Mouse (Mus musculus) left cerebral cortex, postnatal 14 days (tissue): ENCODE measurements at regions not wholly inside any gene's neighbourhood (a gene's known extent, or its start where the extent isn't known, plus 50 kb on each side); places are given as distances from the start of the nearest gene placed in this dataset.

Source experiments
- DNase-seq, 2 experiments: peaks; one replicate each; pipeline ENCODE4 v3.0.0; 2021 to 2022; ENCODE audit warnings: low spot score in 2 of 2, mixed read lengths in 1 of 2
- intact Hi-C: fragments of 180-260 bp; cut with DNase I; formaldehyde crosslinking; loops from one replicate; pipeline ENCODE4 v1.15.1; 2025

GRCm38 (mm10) chr8:103950460-103950859 is 151.0 kb upstream of the Cdh5 start:
- intact Hi-C loops: no loop called here
- DNase-seq: peak; percentile 16 to 37

DNA sequence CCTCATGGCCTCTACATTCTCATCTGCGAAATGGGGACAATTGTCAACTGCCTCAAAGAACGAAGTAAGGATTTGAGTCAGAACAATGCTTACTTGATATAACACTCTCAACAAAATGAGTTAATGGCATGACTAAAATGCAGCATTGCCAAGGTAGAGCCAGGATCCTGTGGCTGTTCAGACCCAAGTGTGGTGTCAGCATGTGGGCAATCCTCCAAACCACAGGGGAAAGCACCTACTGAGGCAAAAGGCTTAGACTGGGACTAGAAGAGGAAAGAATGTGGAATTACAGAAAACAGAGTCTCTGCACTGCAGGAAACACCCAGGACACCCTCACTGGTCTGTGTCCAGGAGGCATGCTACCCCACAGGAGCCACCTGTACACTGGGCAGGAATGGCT is 147.8 kb upstream of the Cdh5 start:
- DNase-seq: no peak
- intact Hi-C loops: no loop called here

GRCm38 (mm10) chr8:103955568-103956260 is 145.7 kb upstream of the Cdh5 start:
- intact Hi-C loops: no loop called here
- no peak for DNase-seq

DNA sequence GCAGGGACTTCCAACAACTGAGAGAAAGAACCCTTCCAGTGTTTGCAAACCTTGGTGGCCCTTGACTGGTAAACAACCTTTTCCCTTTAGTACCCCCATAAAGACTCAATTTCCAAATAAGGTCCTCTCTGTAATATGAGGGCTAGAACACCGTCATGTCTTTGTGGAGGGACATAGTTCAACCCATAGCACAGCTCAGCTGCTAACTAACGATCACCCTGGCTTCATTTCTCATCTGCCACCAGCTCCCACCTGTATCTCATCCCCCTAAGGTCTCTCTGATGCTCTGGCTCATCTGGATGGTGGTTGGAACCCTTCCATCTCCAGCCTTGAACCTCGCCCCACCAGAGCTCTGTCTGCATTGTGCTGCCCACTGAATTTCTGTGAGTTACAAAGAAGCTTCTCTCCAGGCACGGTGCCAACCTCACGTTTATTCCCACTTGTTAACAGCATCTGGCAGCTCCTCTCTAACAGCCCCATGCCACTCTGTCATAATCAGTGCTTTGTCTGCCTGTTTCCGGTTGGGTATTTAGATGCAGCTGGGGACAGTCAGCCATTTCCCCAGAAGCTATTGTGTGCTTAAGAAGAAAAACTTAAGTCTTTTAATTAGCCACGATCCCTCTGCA is 137.0 kb upstream of the Cdh5 start:
- intact Hi-C loops: no loop called here
- DNase-seq: peak; percentile 50 to 67

GRCm38 (mm10) chr8:103969929-103970328 is 131.5 kb upstream of the Cdh5 start:
- no peak for DNase-seq
- intact Hi-C loops: no loop called here

DNA sequence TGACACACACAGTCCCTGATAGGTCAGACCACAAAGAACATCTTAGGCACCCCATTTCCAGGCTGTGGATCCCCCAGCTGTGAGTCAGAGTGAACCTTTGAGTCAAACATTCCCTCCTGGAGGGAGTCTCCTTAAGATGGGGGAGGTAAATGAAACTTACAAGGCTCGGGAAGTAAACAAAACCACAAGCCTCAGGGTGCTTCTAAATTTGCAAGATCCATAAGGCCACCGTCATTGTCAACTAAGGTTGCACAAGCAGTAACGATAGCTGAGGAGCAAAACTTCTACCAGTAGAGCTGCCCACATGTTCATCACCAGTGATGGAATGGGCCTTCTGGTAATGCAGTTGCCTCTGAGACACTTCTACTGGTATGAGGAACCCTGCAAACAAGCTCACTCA is 130.9 kb upstream of the Cdh5 start:
- DNase-seq: no peak
- intact Hi-C loops: no loop called here

GRCm38 (mm10) chr8:103970966-103971365 is 130.5 kb upstream of the Cdh5 start:
- DNase-seq: no peak
- intact Hi-C loops: no loop called here

DNA sequence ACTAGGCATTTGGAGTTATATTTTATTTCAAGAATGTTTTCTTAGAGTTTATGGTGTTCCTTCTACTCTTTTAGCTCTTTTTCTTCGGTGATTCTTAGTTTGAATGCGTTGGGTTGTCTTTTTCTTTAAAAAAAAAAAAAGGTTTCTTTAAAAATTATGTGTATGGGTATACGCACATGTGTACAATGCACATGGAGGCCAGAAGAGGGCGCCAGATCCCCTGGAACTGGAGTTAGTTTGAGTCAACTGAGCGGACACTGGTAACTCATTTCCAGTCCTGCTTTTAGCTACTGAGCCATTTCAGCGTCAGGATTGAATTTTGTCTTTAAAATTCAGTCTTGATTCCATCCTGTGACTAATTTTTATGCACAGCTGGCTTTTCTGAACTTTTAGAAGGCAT is 124.9 kb upstream of the Cdh5 start:
- DNase-seq: no peak
- intact Hi-C loops: no loop called here

DNA sequence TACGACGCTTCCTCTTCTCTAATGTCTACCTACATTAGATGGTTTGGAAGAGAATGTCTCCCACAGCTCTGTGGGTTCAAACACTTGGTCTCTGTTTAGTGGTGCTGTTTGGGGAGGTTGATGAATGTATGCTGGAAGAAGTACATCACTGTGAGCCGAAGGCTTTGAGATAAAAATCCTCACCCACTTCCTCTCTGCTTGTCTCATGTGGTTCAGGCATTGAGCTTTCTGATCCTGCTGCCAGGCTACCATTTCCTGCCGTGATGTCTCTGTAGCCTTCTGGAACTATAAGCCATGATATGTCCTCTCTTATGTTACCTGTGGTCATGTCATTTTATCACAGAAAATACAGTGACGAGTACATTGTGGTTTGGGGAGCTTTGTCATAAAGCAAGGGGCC is 122.5 kb upstream of the Cdh5 start:
- no peak for DNase-seq
- intact Hi-C loops: no loop called here

GRCm38 (mm10) chr8:103983860-103984594 is 117.4 kb upstream of the Cdh5 start:
- intact Hi-C loops: no loop called here
- DNase-seq: no peak

DNA sequence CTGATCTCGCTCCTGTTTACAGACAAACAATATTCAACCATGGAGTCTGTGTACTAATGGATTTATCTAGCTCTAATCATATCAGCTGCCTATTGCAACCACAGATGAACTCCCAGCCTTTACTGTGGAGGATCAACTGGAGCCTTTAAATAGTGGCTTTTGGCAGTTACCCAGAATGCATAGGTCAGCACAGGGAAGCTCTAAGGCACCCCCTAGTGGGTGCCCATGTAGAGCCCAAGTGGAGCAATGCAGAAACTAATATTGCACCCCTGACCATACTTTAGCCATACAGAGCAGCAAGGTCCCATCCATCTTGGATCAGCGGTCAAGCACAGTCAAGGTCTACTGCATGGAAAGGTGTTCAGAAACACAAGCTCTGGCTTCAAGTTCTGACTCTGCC is 115.8 kb upstream of the Cdh5 start:
- DNase-seq: no peak

GRCm38 (mm10) chr8:103993897-103994296 is 107.5 kb upstream of the Cdh5 start:
- intact Hi-C loops: no loop called here
- DNase-seq: no peak

More for the DNA sequence above, 115.8 kb upstream of the Cdh5 start:
- intact Hi-C loops: no loop called here

DNA sequence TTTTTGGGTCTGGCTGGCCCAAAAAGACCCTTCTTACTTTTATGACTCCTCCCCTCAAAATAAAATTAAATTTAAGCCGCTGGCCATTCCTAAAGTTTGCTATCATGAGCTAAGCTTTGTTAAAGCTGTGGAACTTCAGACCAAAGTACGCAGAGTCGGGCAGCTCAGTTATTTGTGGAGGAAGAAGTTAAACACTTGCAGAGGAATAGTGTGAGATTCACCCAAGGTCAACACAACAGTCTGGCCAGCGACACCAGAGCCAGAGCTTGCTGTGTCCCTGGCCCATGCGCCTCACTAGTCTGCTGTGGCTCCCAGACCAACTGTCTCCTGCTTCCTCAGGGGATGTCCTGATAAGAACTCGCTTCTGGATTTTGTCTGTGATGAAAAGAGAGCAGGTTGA is 103.3 kb upstream of the Cdh5 start:
- intact Hi-C loops: no loop called here

DNA sequence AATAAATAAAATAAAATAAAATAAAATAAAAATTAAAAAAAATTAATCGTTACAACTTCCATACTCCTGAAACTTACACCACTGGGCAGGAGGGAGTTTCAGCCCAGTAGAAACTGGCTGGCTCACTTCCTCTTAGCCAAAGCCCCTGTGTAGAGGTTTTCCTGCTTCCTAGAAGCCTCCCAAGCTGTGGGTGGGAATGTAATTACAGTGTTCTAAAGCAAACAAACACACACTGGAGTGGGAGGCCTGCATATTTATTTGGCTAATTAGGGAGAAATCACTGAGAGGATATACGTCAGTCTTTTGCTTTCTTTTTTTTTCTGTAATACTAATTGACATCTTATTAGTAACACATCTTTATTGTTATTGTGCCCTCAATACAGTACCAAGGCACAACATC is 94.2 kb upstream of the Cdh5 start:
- DNase-seq: no peak
- intact Hi-C loops: no loop called here

More for the DNA sequence above, 103.3 kb upstream of the Cdh5 start:
- DNase-seq: no peak

DNA sequence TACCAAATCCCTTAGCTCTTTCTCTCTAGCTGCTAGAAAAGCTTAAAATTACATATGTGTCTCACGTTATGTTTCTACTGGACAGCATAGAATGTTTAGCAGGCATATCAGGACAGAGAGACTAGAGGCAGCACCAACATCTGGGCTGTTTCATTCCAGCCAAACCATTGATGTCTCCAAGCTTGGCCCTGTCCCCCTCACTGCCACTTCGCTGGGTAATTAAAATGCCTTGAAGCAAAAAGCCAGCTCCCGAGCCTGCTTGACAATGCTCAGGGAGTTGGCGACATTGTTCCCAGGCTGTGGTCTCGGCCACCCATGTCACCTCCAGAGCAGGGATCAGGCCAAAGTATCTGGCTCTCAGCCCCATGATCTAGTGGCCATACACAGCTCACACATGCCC is 92.7 kb upstream of the Cdh5 start:
- intact Hi-C loops: no loop called here
- DNase-seq: no peak

DNA sequence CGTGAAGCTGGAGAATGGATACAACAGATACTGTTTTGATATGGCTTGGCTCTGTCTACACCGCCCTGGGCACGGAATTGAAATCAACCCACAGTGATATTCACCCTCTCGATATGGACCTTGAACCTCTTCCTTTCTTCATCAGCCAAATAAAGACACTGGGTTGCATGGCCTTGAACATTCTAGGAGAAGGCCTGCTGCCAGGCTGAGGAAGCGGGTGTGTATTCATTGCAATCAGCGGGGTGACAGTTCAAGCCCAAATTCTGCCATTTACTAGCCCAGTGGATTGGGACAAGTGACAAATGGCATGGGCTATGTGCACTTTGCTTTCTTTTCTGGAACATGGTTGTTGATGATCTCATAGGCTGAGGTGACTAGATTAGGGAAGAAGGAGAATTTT is 92.1 kb upstream of the Cdh5 start:
- no peak for DNase-seq
- intact Hi-C loops: no loop called here

DNA sequence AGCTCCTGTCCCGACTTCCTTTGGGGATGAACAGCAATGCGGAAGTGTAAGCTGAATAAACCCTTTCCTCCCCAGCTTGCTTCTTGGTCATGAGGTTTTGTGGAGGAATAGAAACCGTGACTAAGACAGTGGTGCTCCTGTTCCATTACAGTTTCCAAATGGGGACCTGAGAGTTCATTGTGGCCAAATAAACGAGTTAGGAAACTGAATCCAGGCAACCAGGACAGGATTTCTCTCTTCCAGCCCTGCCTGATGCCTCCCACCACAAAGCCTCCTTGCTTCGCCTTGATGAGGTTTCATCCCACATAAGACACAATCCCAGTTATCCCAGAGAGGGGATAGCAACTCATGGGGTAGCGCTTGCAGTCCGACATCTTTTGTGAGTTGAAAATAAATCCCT is 79.2 kb upstream of the Cdh5 start:
- no peak for DNase-seq
- intact Hi-C loops: loop anchor here (10.0 kb wide), 4 partner anchors 167 to 1337 kb away; no protein-coding TSS in a partner anchor

DNA sequence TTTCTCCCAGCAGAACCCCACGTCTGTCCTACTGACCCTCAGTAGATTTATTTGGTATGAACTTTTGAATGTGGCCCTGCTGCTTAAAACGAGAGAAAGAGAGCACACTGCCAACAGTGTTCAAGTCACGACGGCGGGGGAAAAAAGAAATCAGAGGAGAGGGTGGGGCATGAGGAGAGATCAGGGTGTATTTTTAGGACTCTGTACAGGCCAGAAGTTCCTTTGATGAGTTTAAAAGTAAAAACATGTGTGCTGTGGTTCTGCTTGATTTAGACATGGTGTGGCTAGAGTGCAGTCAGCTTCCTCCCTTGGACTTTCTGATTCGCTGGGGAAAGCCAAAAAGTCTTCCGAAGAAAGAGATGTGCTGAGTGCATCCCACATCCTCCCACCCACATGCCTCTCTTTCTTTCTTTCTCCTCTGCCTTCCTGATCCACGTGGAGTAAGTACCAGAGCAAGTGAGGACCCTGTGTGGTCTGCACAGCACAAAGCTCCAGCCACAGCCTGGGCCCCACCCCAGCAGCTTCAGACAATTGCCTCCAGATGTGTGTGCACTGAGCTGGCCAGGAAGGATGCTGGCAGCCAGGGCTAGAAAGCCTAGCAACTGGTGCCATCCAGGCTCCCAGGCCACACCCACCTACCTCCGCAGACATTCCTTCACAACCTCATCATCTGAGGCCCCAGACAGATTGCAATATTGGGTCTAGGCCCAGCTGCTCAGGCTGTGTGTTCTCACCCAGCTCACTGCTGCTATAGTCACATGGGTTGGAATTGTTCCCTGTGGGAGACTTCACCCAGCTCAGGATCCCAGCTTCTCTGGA is 78.5 kb upstream of the Cdh5 start:
- DNase-seq: peak; percentile 19 to 38
- intact Hi-C loops: loop anchor here (10.0 kb wide), 4 partner anchors 168 to 1338 kb away; no protein-coding TSS in a partner anchor

GRCm38 (mm10) chr8:104027161-104027821 is 74.1 kb upstream of the Cdh5 start:
- peak; percentile 61 to 73 for DNase-seq
- intact Hi-C loops: loop anchor here (2.0 to 10.0 kb wide), 7 partner anchors 86 to 1342 kb away; partner anchors contain the start of gene Cdh11
